Mouse (Mus musculus) hindbrain, embryonic 10.5 days (tissue): Measurements from ENCODE around the gene Olig1. TPM values are rescaled to one million over a fixed set of nuclear protein-coding genes. Genes with fewer than 3 reads are reported as not detected.

Source experiments
- DNase-seq: peaks from one replicate; pipeline ENCODE4 v3.0.0-alpha.2; 2017; ENCODE audit warnings: low spot score
- H3K27ac ChIP-seq: fragments of 300-500 bp; sonication (generic); 2 replicates; pipeline ENCODE4 v1.5.1; 2016; ENCODE audit warnings: mild to moderate bottlenecking, moderate library complexity
- H3K27me3 ChIP-seq: fragments of 300-500 bp; sonication (generic); 2 replicates; pipeline ENCODE4 v1.6.1; 2016; ENCODE audit warnings: mild to moderate bottlenecking; ENCODE audit not compliant: poor library complexity, insufficient read depth, severe bottlenecking
- H3K36me3 ChIP-seq: fragments of 300-500 bp; sonication (generic); 2 replicates; pipeline ENCODE4 v1.6.1; 2016; ENCODE audit warnings: mild to moderate bottlenecking, moderate library complexity
- H3K4me1 ChIP-seq: fragments of 300-500 bp; sonication (generic); replicated peaks from 2 replicates; pipeline ENCODE4 v1.6.1; 2016; ENCODE audit warnings: mild to moderate bottlenecking
- H3K4me3 ChIP-seq: fragments of 300-500 bp; sonication (generic); 2 replicates; pipeline ENCODE4 v1.5.1; 2016; ENCODE audit warnings: mild to moderate bottlenecking, moderate library complexity
- H3K9me3 ChIP-seq: fragments of 300-500 bp; sonication (generic); 2 replicates; pipeline ENCODE4 v1.6.1; 2016; ENCODE audit warnings: mild to moderate bottlenecking, moderate library complexity
- WGBS: fragments of 180-500 bp; shearing (Covaris S2); methylation state at CpG from one replicate; pipeline ENCODE4 v1.1.7; 2016; 5-methylcytosine and 5-hydroxymethylcytosine counted together
- polyA plus RNA-seq: library from polyadenylated mRNA; unstranded; fragments of >200 nt; fragmentation: Nextera tagmentation; extraction: Ambion mirVana; gene quantifications from 2 replicates; pipeline ENCODE4 v1.2.1, GENCODE M21; 2016

Olig1 gene
- polyA plus RNA-seq, 1 experiment from 2014 or later = 1.4 TPM

GRCm38 (mm10) chr16:91300641-91301441, 31.3 kb downstream of the Olig1 start:
- Histone ChIP-seq H3K36me3 (no peaks in the 10 kb centered on the region), H3K4me3 (peak overlapping the region; percentile 26; the same call in 1 of the 2 replicates), H3K27ac (no peak overlapping the region), H3K9me3 (no peaks in the 10 kb centered on the region), H3K4me1 (peaks cover 64% of the 10 kb centered on the region), H3K27me3 (peaks cover 100% of the 10 kb centered on the region)
- no peak for DNase-seq
- WGBS = 22% methylated on average over 16 of the region's 16 CpGs

DNA sequence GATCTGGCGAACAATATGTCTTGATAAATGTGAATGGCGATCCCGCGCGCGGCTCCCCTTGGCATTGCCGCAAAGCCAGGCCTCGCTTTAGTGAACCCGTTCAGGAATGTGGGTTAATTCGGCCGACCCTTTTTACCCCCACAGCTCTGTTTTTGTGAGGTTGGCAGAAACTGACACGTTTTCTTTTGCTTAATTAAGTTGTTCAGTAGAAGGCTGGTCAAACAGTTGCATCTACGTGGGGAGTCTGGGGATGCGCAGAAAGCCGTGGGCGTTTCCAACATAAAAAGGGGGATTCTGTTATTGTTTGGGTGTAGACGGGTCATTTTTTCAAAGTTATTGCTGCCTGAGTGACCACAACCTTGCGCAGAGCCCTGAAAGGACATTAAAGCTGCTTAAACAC, 31.9 kb downstream of the Olig1 start:
- WGBS = 25% methylated on average over 18 of the region's 18 CpGs

DNA sequence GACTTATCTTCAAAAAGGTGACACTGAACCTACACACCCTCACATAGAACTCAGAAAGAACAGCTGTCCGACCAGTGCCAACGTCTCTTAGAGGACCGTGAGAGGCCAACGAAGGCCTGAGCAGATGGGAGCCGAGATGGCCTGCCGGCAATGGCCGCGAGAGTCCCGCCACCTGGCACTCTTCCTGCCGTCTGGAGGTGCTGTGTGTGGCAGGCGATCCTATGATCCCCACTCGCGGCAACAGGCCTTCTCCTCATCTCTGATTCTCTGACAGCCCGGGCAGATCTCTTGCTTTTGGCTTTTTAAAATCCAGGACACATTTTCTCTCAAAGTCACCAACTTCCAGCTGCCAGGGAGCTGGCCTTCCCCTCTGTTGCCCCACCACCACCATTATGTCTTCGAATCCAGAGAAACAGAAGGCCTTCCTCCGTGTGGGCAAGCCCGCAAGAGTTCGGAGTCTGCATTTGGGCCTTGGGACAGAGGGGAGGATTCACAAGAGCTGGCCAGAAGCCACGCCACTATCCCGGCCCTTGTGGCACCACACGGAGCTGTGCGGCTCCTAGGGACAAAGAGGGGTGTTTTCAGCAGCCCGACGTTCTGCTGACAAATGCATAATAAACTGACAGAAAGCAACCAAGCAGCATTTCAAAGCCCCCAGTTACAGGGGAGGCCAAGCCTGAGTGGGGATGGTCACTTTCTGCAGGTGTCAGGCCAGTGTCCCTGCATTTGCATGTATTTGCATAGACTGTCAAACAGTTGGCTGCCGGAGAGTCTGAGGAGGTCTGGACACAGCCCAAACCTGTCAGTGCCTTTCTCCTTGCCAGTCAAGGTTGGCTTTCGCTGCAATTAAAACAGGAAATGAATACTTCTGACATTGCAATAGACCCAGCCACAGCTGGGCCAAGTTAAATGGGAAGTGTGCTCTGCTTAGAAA, 34.5 kb downstream of the Olig1 start:
- Histone ChIP-seq H3K27me3 (peaks cover 100% of the 10 kb centered on the region), H3K36me3 (no peaks in the 10 kb centered on the region), H3K27ac (peak overlapping the region; percentile 50; the same call in 1 of the 2 replicates), H3K4me1 (peaks cover 46% of the 10 kb centered on the region), H3K9me3 (no peaks in the 10 kb centered on the region), H3K4me3 (no peak overlapping the region)
- no peak for DNase-seq
- 34% methylated on average over 26 of the region's 26 CpGs for WGBS

More for the DNA sequence above, 31.9 kb downstream of the Olig1 start:
- H3K4me3 ChIP-seq = peak overlapping the region; percentile 26
- H3K27me3 ChIP-seq = peaks cover 100% of the 10 kb centered on the region
- no peaks in the 10 kb centered on the region for H3K9me3 ChIP-seq
- H3K27ac ChIP-seq = no peak overlapping the region
- H3K4me1 ChIP-seq = peaks cover 62% of the 10 kb centered on the region
- no peaks in the 10 kb centered on the region for H3K36me3 ChIP-seq
- DNase-seq = peak; percentile 38

DNA sequence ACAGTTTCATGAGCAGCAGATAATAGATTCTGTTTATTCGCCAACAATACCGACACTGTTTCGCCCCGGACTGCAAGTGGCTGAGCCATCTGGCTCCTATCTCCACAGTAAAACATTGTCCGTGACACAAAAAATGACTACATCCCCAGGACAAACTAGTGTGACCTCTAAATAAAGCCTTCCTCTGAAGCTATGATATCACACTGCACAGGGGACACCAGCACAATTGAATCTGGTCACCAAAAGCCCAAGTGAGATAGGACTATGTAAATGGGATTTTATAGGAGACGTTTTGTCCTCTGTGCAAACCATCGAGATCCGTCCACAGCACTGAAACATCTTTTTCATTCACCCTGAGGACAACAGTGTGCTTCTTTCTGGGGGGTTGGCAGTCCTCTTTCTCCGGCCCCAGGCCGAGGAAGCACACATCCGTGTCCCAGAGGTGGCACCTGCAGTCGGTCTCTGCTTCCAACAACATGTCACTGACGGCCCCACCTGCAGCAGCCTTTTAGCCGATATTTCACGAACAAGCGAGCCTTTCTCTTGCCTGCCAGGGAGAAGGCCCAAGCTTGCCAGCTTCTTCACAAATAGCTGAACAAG, 36.0 kb downstream of the Olig1 start:
- peaks cover 58% of the 10 kb centered on the region for H3K4me1 ChIP-seq
- H3K27me3 ChIP-seq = peaks cover 100% of the 10 kb centered on the region
- H3K36me3 ChIP-seq = no peaks in the 10 kb centered on the region
- 69% methylated on average over 16 of the region's 16 CpGs for WGBS
- H3K27ac ChIP-seq = no peak overlapping the region
- no peaks in the 10 kb centered on the region for H3K9me3 ChIP-seq
- no peak overlapping the region for H3K4me3 ChIP-seq
- no peak for DNase-seq

- DNase-seq = no peak
- Histone ChIP-seq H3K36me3 (no peaks in the 10 kb centered on the region), H3K4me1 (peaks cover 46% of the 10 kb centered on the region), H3K27me3 (peaks cover 100% of the 10 kb centered on the region), H3K9me3 (no peaks in the 10 kb centered on the region), H3K27ac (no peak overlapping the region; the same call in 1 of the 2 replicates), H3K4me3 (no peak overlapping the region)
- WGBS = 39% methylated on average over 3 of the region's 3 CpGs
Observed at GRCm38 (mm10) chr16:91309872-91310271, 40.3 kb downstream of the Olig1 start.

DNA sequence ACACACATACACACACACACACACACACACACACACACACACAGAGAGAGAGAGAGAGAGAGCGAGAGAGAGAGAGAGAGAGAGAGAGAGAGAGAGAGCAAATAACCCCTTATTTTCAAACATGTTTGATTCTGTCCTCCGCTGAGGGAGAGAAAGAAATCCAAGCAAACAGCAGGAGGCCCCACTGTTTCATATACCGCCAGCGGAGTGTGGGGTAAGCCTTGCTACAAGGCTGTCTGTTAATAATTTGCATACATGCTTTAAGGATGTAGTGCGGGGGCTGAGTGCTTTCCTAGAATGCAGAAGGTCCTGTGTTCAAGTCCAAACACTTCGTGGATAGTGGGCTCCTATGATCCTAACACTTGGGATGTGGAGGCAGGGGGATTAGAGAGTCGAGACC, 43.3 kb downstream of the Olig1 start:
- Histone ChIP-seq H3K36me3 (no peaks in the 10 kb centered on the region), H3K9me3 (no peaks in the 10 kb centered on the region), H3K27me3 (peaks cover 100% of the 10 kb centered on the region), H3K4me3 (no peak overlapping the region), H3K4me1 (peaks cover 34% of the 10 kb centered on the region), H3K27ac (no peak overlapping the region)
- DNase-seq = no peak
- 57% methylated on average over 7 of the region's 7 CpGs for WGBS

GRCm38 (mm10) chr16:91314114-91314775, 44.7 kb downstream of the Olig1 start:
- DNase-seq = peak; percentile 82
- Histone ChIP-seq H3K4me3 (no peak overlapping the region), H3K4me1 (peaks cover 34% of the 10 kb centered on the region), H3K27me3 (peaks cover 100% of the 10 kb centered on the region), H3K27ac (no peak overlapping the region), H3K9me3 (no peaks in the 10 kb centered on the region), H3K36me3 (no peaks in the 10 kb centered on the region)
- WGBS = 7% methylated on average over 19 of the region's 19 CpGs

GRCm38 (mm10) chr16:91320191-91320590, 50.6 kb downstream of the Olig1 start:
- no peaks in the 10 kb centered on the region for H3K9me3 ChIP-seq
- H3K36me3 ChIP-seq = no peaks in the 10 kb centered on the region
- 66% methylated on average over 10 of the region's 10 CpGs for WGBS
- DNase-seq = no peak
- H3K27me3 ChIP-seq = peaks cover 97% of the 10 kb centered on the region
- H3K27ac ChIP-seq = peak overlapping the region; percentile 16; the same call in 1 of the 2 replicates
- no peak overlapping the region for H3K4me3 ChIP-seq
- peaks cover 13% of the 10 kb centered on the region; the same call in 1 of the 2 replicates for H3K4me1 ChIP-seq

DNA sequence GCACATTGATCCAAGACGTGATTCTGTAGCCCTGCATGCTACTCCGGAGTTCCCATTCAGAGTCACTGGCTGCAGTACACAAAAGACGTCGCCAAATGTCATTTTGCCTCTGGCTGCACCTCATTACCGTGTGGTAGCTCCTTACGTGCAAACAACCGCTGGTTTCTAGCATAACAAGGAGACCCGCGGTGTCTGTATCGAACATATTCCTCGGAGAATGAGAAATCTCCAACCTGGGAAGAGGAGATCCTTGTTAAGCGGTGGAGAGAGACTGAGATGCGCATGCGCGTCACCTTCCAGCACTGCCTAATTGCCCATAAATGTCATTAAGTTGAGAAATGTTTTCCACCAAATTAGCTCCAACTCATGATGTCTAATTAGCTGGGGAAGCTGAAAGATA, 51.0 kb downstream of the Olig1 start:
- peaks cover 97% of the 10 kb centered on the region for H3K27me3 ChIP-seq
- no peak overlapping the region for H3K4me3 ChIP-seq
- no peak for DNase-seq
- no peaks in the 10 kb centered on the region for H3K36me3 ChIP-seq
- WGBS = 69% methylated on average over 15 of the region's 15 CpGs
- H3K27ac ChIP-seq = peak overlapping the region; percentile 16; the same call in 1 of the 2 replicates
- peaks cover 13% of the 10 kb centered on the region; the same call in 1 of the 2 replicates for H3K4me1 ChIP-seq
- H3K9me3 ChIP-seq = no peaks in the 10 kb centered on the region

Other genes with a start within 250 kb of the Olig1 start
- 54.4 and 58.3 TPM in 2 replicates for gene Paxbp1, start 225.2 kb upstream of the Olig1 start, polyA plus RNA-seq
- 0.11 and 0.27 TPM in 2 replicates for gene 4932438H23Rik, start 174.7 kb upstream of the Olig1 start, polyA plus RNA-seq
- gene Olig2, start 44.3 kb upstream of the Olig1 start, polyA plus RNA-seq = 1.4 and 1.9 TPM in 2 replicates
- gene Ifnar2, start 103.0 kb downstream of the Olig1 start, polyA plus RNA-seq = 27.8 and 29.3 TPM in 2 replicates
- not detected in 2 replicates for gene Gm21970, start 121.9 kb downstream of the Olig1 start, polyA plus RNA-seq
- 7.1 and 8.6 TPM in 2 replicates for gene Il10rb, start 136.4 kb downstream of the Olig1 start, polyA plus RNA-seq
- gene Ifnar1, start 215.5 kb downstream of the Olig1 start, polyA plus RNA-seq = 49.8 and 50.5 TPM in 2 replicates